In genomic region chr19:9985900-9986421, GRCm38 (mm10) we compare ENCODE assay signal across 23 mouse cellular contexts. TPM values are rescaled to one million over a fixed set of nuclear protein-coding genes. Genes with fewer than 3 reads are reported as not detected.
DNase-seq lines count a peak whose midpoint lies in the region; ATAC-seq and TF ChIP-seq lines count a peak whose summit lies in the region.
"Had no signal": no experiment of that assay in that cellular context is flagged by ENCODE, and none has a peak within 500 bp of the region (broad histone marks: within the 10 kb centered on the region; RNA-seq: fewer than 3 reads in every experiment).

No protein-coding gene starts in this region.

- H3K27me3 ChIP-seq in liver, embryonic 14.5 days (ENCODE audit: control insufficient read depth, insufficient read depth, low read length): no peaks in the 10 kb centered on the region
- no peaks in the 10 kb centered on the region for H3K27me3 ChIP-seq in hindbrain, embryonic 10.5 days (ENCODE audit: insufficient read depth, poor library complexity, severe bottlenecking)
- H3K27me3 ChIP-seq in forebrain, embryonic 13.5 days: no peaks in the 10 kb centered on the region
- H3K27me3 ChIP-seq: embryonic facial prominence, embryonic 15.5 days; forebrain, embryonic 12.5 days; kidney, embryonic 15.5 days; limb, embryonic 13.5 days; midbrain, embryonic 15.5 days had no signal

- DNase-seq in heart, adult 11 months: peak; percentile 83
- DNase-seq in heart, adult 9 months (ENCODE audit: low spot score in 2 of 2): no peak
- DNase-seq in 3T3-L1 (ENCODE audit: low read depth, low spot score) (peak; percentile 50), adipocyte (ENCODE audit: low spot score) (peak; percentile 31)
- no peak for DNase-seq in liver, embryonic 14.5 days (ENCODE audit: low read depth in 3 of 3, low spot score in 3 of 3)
- no peak for DNase-seq in hindbrain, embryonic 10.5 days (ENCODE audit: low spot score)
- DNase-seq: adrenal gland, postnatal 25 days; cerebellum, adult 18-20 months; cerebellum, postnatal 36 days; gastrocnemius, postnatal 36 days; heart, postnatal 10 days; right cerebral cortex, postnatal 25 days; thymus, adult 2 months had no signal

- ATAC-seq in liver, embryonic 14.5 days (ENCODE audit: insufficient read depth): no peak
- ATAC-seq in forebrain, embryonic 13.5 days: no peak
- no peak for ATAC-seq in activated CD4-positive, CD25-positive, alpha-beta regulatory T cell, adult 4 months
- ATAC-seq: intestine, embryonic 16.5 days; midbrain, embryonic 15.5 days had no signal

- H3K4me3 ChIP-seq in liver, embryonic 14.5 days (ENCODE audit: insufficient read depth in 1 of 2, low read depth in 2 of 2, low read length in 2 of 2): 0 out of 4 replicates have a peak overlapping the region, but pooled peaks of 1 of the 2 experiments have one; percentile 8
- H3K4me3 ChIP-seq in hindbrain, embryonic 10.5 days: no peak overlapping the region
- H3K4me3 ChIP-seq in forebrain, embryonic 13.5 days: no peak overlapping the region
- H3K4me3 ChIP-seq: embryonic facial prominence, embryonic 15.5 days; forebrain, embryonic 12.5 days; heart, embryonic 10.5 days; kidney, embryonic 15.5 days; limb, embryonic 13.5 days; midbrain, embryonic 15.5 days had no signal

- H3K36me3 ChIP-seq in liver, embryonic 14.5 days (replicated peaks; ENCODE audit: control insufficient read depth, insufficient read depth, low read depth): peaks cover 31% of the 10 kb centered on the region
- H3K36me3 ChIP-seq in hindbrain, embryonic 10.5 days: peaks cover 27% of the 10 kb centered on the region
- H3K36me3 ChIP-seq in forebrain, embryonic 13.5 days (ENCODE audit: poor library complexity, severe bottlenecking): peaks cover 27% of the 10 kb centered on the region

- peaks cover 38 to 42% of the 10 kb centered on the region in 2 experiments for H3K4me1 ChIP-seq in liver, embryonic 14.5 days (replicated peaks; ENCODE audit: control insufficient read depth in 2 of 2, insufficient read depth in 2 of 2, low read length in 1 of 2)
- peaks cover 39% of the 10 kb centered on the region for H3K4me1 ChIP-seq in hindbrain, embryonic 10.5 days (replicated peaks)
- H3K4me1 ChIP-seq in forebrain, embryonic 13.5 days: peaks cover 22% of the 10 kb centered on the region

- H3K9ac ChIP-seq in liver, embryonic 14.5 days (replicated peaks): no peak overlapping the region
- no peak overlapping the region for H3K9ac ChIP-seq in forebrain, embryonic 13.5 days
- H3K9ac ChIP-seq: embryonic facial prominence, embryonic 15.5 days; forebrain, embryonic 12.5 days; hindbrain, embryonic 14.5 days; kidney, embryonic 15.5 days; limb, embryonic 13.5 days; midbrain, embryonic 15.5 days had no signal

- H3K4me2 ChIP-seq in liver, embryonic 14.5 days (ENCODE audit: low read depth): peak overlapping the region; percentile 98; the same call in 1 of the 2 replicates
- no peak overlapping the region for H3K4me2 ChIP-seq in forebrain, embryonic 13.5 days
- H3K4me2 ChIP-seq: embryonic facial prominence, embryonic 15.5 days; forebrain, embryonic 12.5 days; hindbrain, embryonic 14.5 days; kidney, embryonic 15.5 days; limb, embryonic 13.5 days; midbrain, embryonic 15.5 days had no signal

- TF ChIP-seq EP300 in liver, embryonic 14.5 days (IDR thresholded peaks at IDR 0.05; ENCODE audit: low read depth): no peak

- TF ChIP-seq CTCF in liver, embryonic 14.5 days (IDR thresholded peaks at IDR 0.05; ENCODE audit: low read depth): no peak

- 85% methylated on average over 2 of the region's 2 CpGs for WGBS in liver, embryonic 14.5 days (ENCODE audit: insufficient replicate concordance)
- WGBS in hindbrain, embryonic 10.5 days: 93% methylated on average over 2 of the region's 2 CpGs
- 92% methylated on average over 2 of the region's 2 CpGs for WGBS in forebrain, embryonic 13.5 days

- peak overlapping the region; percentile 97 for H3K27ac ChIP-seq in liver, embryonic 14.5 days
- no peak overlapping the region for H3K27ac ChIP-seq in hindbrain, embryonic 10.5 days
- H3K27ac ChIP-seq in forebrain, embryonic 13.5 days: no peak overlapping the region
- H3K27ac ChIP-seq: embryonic facial prominence, embryonic 15.5 days; forebrain, embryonic 12.5 days; heart, embryonic 10.5 days; hindbrain, embryonic 14.5 days; kidney, embryonic 15.5 days; midbrain, embryonic 15.5 days had no signal

- H3K9me3 ChIP-seq in liver, embryonic 14.5 days (ENCODE audit: control insufficient read depth, low read length): no peaks in the 10 kb centered on the region
- no peaks in the 10 kb centered on the region for H3K9me3 ChIP-seq in hindbrain, embryonic 10.5 days
- no peaks in the 10 kb centered on the region for H3K9me3 ChIP-seq in forebrain, embryonic 13.5 days (replicated peaks)
- H3K9me3 ChIP-seq: embryonic facial prominence, embryonic 15.5 days; forebrain, embryonic 12.5 days; heart, embryonic 10.5 days; kidney, embryonic 15.5 days; limb, embryonic 13.5 days; midbrain, embryonic 15.5 days had no signal

RNA-seq across cellular contexts. Expression of gene Fth1, which starts 5.6 kb away (rescaled TPM):
- 1,645 and 1,653 TPM in 2 replicates for polyA plus RNA-seq in liver, embryonic 14.5 days (2012; rRNA removed)
- 3,787 and 3,976 TPM in 2 replicates for polyA plus RNA-seq in liver, embryonic 14.5 days (2014; fragmentation: Nextera tagmentation; extraction: Ambion mirVana)
- 1,451 and 1,593 TPM in 2 replicates for polyA plus RNA-seq in hindbrain, embryonic 10.5 days (2016; fragmentation: Nextera tagmentation; extraction: Ambion mirVana)
- polyA plus RNA-seq in forebrain, embryonic 13.5 days (2015; fragmentation: Nextera tagmentation; extraction: Ambion mirVana): 1,364 and 1,444 TPM in 2 replicates
- 1,000 to 10,000 TPM; 1,834 to 2,304 TPM for polyA plus RNA-seq in activated CD4-positive, CD25-positive, alpha-beta regulatory T cell, adult 4 months (2017; shearing (Covaris generic))

RNA-seq across cellular contexts. Expression of gene Best1, which starts 15.5 kb away (rescaled TPM):
- 0.08 TPM in 1 of 2 replicates, not detected in the other for polyA plus RNA-seq in liver, embryonic 14.5 days (2012; rRNA removed)
- polyA plus RNA-seq in liver, embryonic 14.5 days (2014; fragmentation: Nextera tagmentation; extraction: Ambion mirVana): 0.09 and 0.10 TPM in 2 replicates
- polyA plus RNA-seq in hindbrain, embryonic 10.5 days (2016; fragmentation: Nextera tagmentation; extraction: Ambion mirVana): 1.8 TPM in 2 replicates
- polyA plus RNA-seq in forebrain, embryonic 13.5 days (2015; fragmentation: Nextera tagmentation; extraction: Ambion mirVana): 0.76 and 1.2 TPM in 2 replicates
- polyA plus RNA-seq in activated CD4-positive, CD25-positive, alpha-beta regulatory T cell, adult 4 months (2017; shearing (Covaris generic)): not detected

RNA-seq across cellular contexts. Expression of gene Rab3il1, which starts 15.5 kb away (rescaled TPM):
- polyA plus RNA-seq in liver, embryonic 14.5 days (2012; rRNA removed): 116 and 122 TPM in 2 replicates
- polyA plus RNA-seq in liver, embryonic 14.5 days (2014; fragmentation: Nextera tagmentation; extraction: Ambion mirVana): 240 and 255 TPM in 2 replicates
- polyA plus RNA-seq in hindbrain, embryonic 10.5 days (2016; fragmentation: Nextera tagmentation; extraction: Ambion mirVana): 39.7 and 39.8 TPM in 2 replicates
- 14.4 and 15.2 TPM in 2 replicates for polyA plus RNA-seq in forebrain, embryonic 13.5 days (2015; fragmentation: Nextera tagmentation; extraction: Ambion mirVana)
- 1 to 10 TPM in 1 of 2 experiments, not detected in 1; 1.2 TPM for polyA plus RNA-seq in activated CD4-positive, CD25-positive, alpha-beta regulatory T cell, adult 4 months (2017; shearing (Covaris generic))

RNA-seq across cellular contexts. Expression of gene Fads3, which starts 55.4 kb away (rescaled TPM):
- 8.2 and 8.3 TPM in 2 replicates for polyA plus RNA-seq in liver, embryonic 14.5 days (2012; rRNA removed)
- 4.4 and 5.1 TPM in 2 replicates for polyA plus RNA-seq in liver, embryonic 14.5 days (2014; fragmentation: Nextera tagmentation; extraction: Ambion mirVana)
- polyA plus RNA-seq in hindbrain, embryonic 10.5 days (2016; fragmentation: Nextera tagmentation; extraction: Ambion mirVana): 6.7 and 8.1 TPM in 2 replicates
- 5.8 TPM in 2 replicates for polyA plus RNA-seq in forebrain, embryonic 13.5 days (2015; fragmentation: Nextera tagmentation; extraction: Ambion mirVana)
- polyA plus RNA-seq in activated CD4-positive, CD25-positive, alpha-beta regulatory T cell, adult 4 months (2017; shearing (Covaris generic)): not detected

Comparison
In these comparisons a context has a peak if more than half of its experiments do, and no peak if none do; other contexts are left out.
1. DNase-seq: peak in heart, adult 11 months (single experiment), 3T3-L1 (single experiment) and adipocyte (single experiment); none in heart, adult 9 months (0 of 2), liver, embryonic 14.5 days (0 of 3) and hindbrain, embryonic 10.5 days (single experiment).